Mouse (Mus musculus) midbrain, embryonic 12.5 days (tissue): ENCODE results near the gene Dok5. TPM values are rescaled to one million over a fixed set of nuclear protein-coding genes. Genes with fewer than 3 reads are reported as not detected.
A peak's percentile ranks its signal among the peaks of the same experiment; 100 is the strongest.

Source experiments
- ATAC-seq: fragments of 200-750 bp; cut with Nextera tagmentation; 2 replicates; pipeline ENCODE4 v1.8.0; 2017; ENCODE audit warnings: low read depth, moderate TSS enrichment, moderate library complexity; ENCODE audit not compliant: low FRiP score
- H3K27ac ChIP-seq: fragments of 300-500 bp; sonication (generic); replicated peaks from 2 replicates; pipeline ENCODE4 v1.5.1; 2016; ENCODE audit warnings: mild to moderate bottlenecking
- H3K27me3 ChIP-seq: fragments of 300-500 bp; sonication (generic); 2 replicates; pipeline ENCODE4 v1.6.1; 2016; ENCODE audit warnings: mild to moderate bottlenecking
- H3K36me3 ChIP-seq: fragments of 300-500 bp; sonication (generic); 2 replicates; pipeline ENCODE4 v1.6.1; 2016
- H3K4me1 ChIP-seq: fragments of 300-500 bp; sonication (generic); 2 replicates; pipeline ENCODE4 v1.6.1; 2016
- H3K4me2 ChIP-seq: fragments of 300-500 bp; sonication (generic); replicated peaks from 2 replicates; pipeline ENCODE4 v1.6.1; 2016; ENCODE audit warnings: mild to moderate bottlenecking, moderate library complexity
- H3K4me3 ChIP-seq: fragments of 300-500 bp; sonication (generic); 2 replicates; pipeline ENCODE4 v1.5.1; 2016; ENCODE audit warnings: mild to moderate bottlenecking
- H3K9ac ChIP-seq: fragments of 300-500 bp; sonication (generic); replicated peaks from 2 replicates; pipeline ENCODE4 v1.6.1; 2016; ENCODE audit warnings: mild to moderate bottlenecking, moderate library complexity
- H3K9me3 ChIP-seq: fragments of 300-500 bp; sonication (generic); 2 replicates; pipeline ENCODE4 v1.6.1; 2016; ENCODE audit warnings: mild to moderate bottlenecking
- WGBS: fragments of 180-500 bp; shearing (Covaris S2); methylation state at CpG from one replicate; pipeline ENCODE4 v1.1.7; 2016; 5-methylcytosine and 5-hydroxymethylcytosine counted together
- polyA plus RNA-seq: library from polyadenylated mRNA; unstranded; fragments of >200 nt; fragmentation: Nextera tagmentation; extraction: Ambion mirVana; gene quantifications from 2 replicates; pipeline ENCODE4 v1.2.1, GENCODE M21; 2016

Dok5 gene
- polyA plus RNA-seq, 1 experiment from 2014 or later: 25.6 TPM

GRCm38 (mm10) chr2:170772126-170772884, 40.7 kb downstream of the Dok5 start:
- no peaks in the 10 kb centered on the region for H3K27me3 ChIP-seq
- H3K9ac ChIP-seq: 0 out of 2 replicates have a peak overlapping the region, but pooled peaks have one; percentile 8
- ATAC-seq: peak; percentile 75
- 3% methylated on average over 19 of the region's 19 CpGs for whole genome bisulfite sequencing
- peak overlapping the region; percentile 86 for H3K27ac ChIP-seq
- H3K9me3 ChIP-seq: no peaks in the 10 kb centered on the region
- peaks cover 36% of the 10 kb centered on the region for H3K4me1 ChIP-seq
- H3K36me3 ChIP-seq: no peaks in the 10 kb centered on the region
- H3K4me2 ChIP-seq: peak overlapping the region; percentile 46
- peak overlapping the region; percentile 24; the same call in 1 of the 2 replicates for H3K4me3 ChIP-seq

GRCm38 (mm10) chr2:170772885-170773270, 41.3 kb downstream of the Dok5 start:
- Histone ChIP-seq H3K9me3 (no peaks in the 10 kb centered on the region), H3K27ac (peak overlapping the region; percentile 86), H3K9ac (no peak overlapping the region), H3K36me3 (no peaks in the 10 kb centered on the region), H3K4me1 (peaks cover 31% of the 10 kb centered on the region), H3K4me3 (no peak overlapping the region), H3K27me3 (no peaks in the 10 kb centered on the region), H3K4me2 (peak overlapping the region; percentile 46)
- 13% methylated on average over 8 of the region's 8 CpGs for WGBS
- ATAC-seq: peak; percentile 53

GRCm38 (mm10) chr2:170775577-170775976, 44.0 kb downstream of the Dok5 start:
- no peak overlapping the region for H3K27ac ChIP-seq
- ATAC-seq: no peak

GRCm38 (mm10) chr2:170776107-170776506, 44.5 kb downstream of the Dok5 start:
- WGBS: 94% methylated on average over 11 of the region's 11 CpGs
- Histone ChIP-seq H3K4me3 (no peak overlapping the region), H3K36me3 (no peaks in the 10 kb centered on the region), H3K9me3 (no peaks in the 10 kb centered on the region), H3K4me2 (no peak overlapping the region), H3K27ac (no peak overlapping the region), H3K9ac (no peak overlapping the region), H3K4me1 (peaks cover 31% of the 10 kb centered on the region), H3K27me3 (no peaks in the 10 kb centered on the region)
- no peak for ATAC-seq

More at GRCm38 (mm10) chr2:170775577-170775976, 44.0 kb downstream of the Dok5 start:
- Histone ChIP-seq H3K4me2 (no peak overlapping the region), H3K27me3 (no peaks in the 10 kb centered on the region), H3K4me3 (no peak overlapping the region), H3K4me1 (peaks cover 35% of the 10 kb centered on the region), H3K9ac (no peak overlapping the region), H3K36me3 (no peaks in the 10 kb centered on the region), H3K9me3 (no peaks in the 10 kb centered on the region)
- 88% methylated on average over 15 of the region's 15 CpGs for WGBS

- Histone ChIP-seq H3K27ac (no peak overlapping the region), H3K4me3 (no peak overlapping the region), H3K9me3 (no peaks in the 10 kb centered on the region), H3K27me3 (no peaks in the 10 kb centered on the region), H3K36me3 (no peaks in the 10 kb centered on the region), H3K9ac (no peak overlapping the region), H3K4me2 (no peak overlapping the region), H3K4me1 (peaks cover 21% of the 10 kb centered on the region)
- WGBS: 84% methylated on average over 6 of the region's 6 CpGs
- no peak for ATAC-seq
Measured at GRCm38 (mm10) chr2:170777572-170777971, 46.0 kb downstream of the Dok5 start.

- no peaks in the 10 kb centered on the region for H3K9me3 ChIP-seq
- no peaks in the 10 kb centered on the region for H3K36me3 ChIP-seq
- H3K27me3 ChIP-seq: no peaks in the 10 kb centered on the region
- no peak overlapping the region for H3K4me3 ChIP-seq
- peak overlapping the region; percentile 22; the same call in 1 of the 2 replicates for H3K27ac ChIP-seq
- 0 out of 2 replicates have a peak overlapping the region, but pooled peaks have one; percentile 6 for H3K9ac ChIP-seq
- H3K4me1 ChIP-seq: peaks cover 15% of the 10 kb centered on the region; the same call in 1 of the 2 replicates
- ATAC-seq: peak; percentile 23; the same call in 1 of the 2 replicates
- no peak overlapping the region for H3K4me2 ChIP-seq
- 78% methylated on average over 11 of the region's 11 CpGs for WGBS
Measured at GRCm38 (mm10) chr2:170780010-170780750, 48.6 kb downstream of the Dok5 start.

- WGBS: 93% methylated on average over 10 of the region's 10 CpGs
- peaks cover 10% of the 10 kb centered on the region; the same call in 1 of the 2 replicates for H3K4me1 ChIP-seq
- 0 out of 2 replicates have a peak, but pooled peaks cover 7% of the 10 kb centered on the region for H3K9me3 ChIP-seq
- no peak overlapping the region for H3K27ac ChIP-seq
- H3K4me2 ChIP-seq: no peak overlapping the region
- ATAC-seq: no peak
- no peaks in the 10 kb centered on the region for H3K36me3 ChIP-seq
- no peak overlapping the region for H3K9ac ChIP-seq
- H3K4me3 ChIP-seq: no peak overlapping the region
- H3K27me3 ChIP-seq: no peaks in the 10 kb centered on the region
Measured at GRCm38 (mm10) chr2:170788101-170788500, 56.5 kb downstream of the Dok5 start.

- H3K9ac ChIP-seq: no peak overlapping the region
- no peak overlapping the region for H3K27ac ChIP-seq
- H3K9me3 ChIP-seq: 0 out of 2 replicates have a peak, but pooled peaks cover 10% of the 10 kb centered on the region
- H3K36me3 ChIP-seq: no peaks in the 10 kb centered on the region
- peaks cover 7% of the 10 kb centered on the region; the same call in 1 of the 2 replicates for H3K4me1 ChIP-seq
- no peaks in the 10 kb centered on the region for H3K27me3 ChIP-seq
- H3K4me2 ChIP-seq: no peak overlapping the region
- no peak overlapping the region for H3K4me3 ChIP-seq
- ATAC-seq: no peak
- 28% methylated on average over 8 of the region's 8 CpGs for WGBS
Measured at GRCm38 (mm10) chr2:170791332-170792017, 59.9 kb downstream of the Dok5 start.

- H3K27ac ChIP-seq: no peak overlapping the region
- H3K9me3 ChIP-seq: peaks cover 11% of the 10 kb centered on the region; the same call in 1 of the 2 replicates
- no peak overlapping the region for H3K4me3 ChIP-seq
- 87% methylated on average over 3 of the region's 3 CpGs for WGBS
- H3K36me3 ChIP-seq: no peaks in the 10 kb centered on the region
- no peaks in the 10 kb centered on the region for H3K27me3 ChIP-seq
- H3K4me1 ChIP-seq: peaks cover 7% of the 10 kb centered on the region; the same call in 1 of the 2 replicates
- H3K4me2 ChIP-seq: no peak overlapping the region
- no peak overlapping the region for H3K9ac ChIP-seq
- no peak for ATAC-seq
Measured at GRCm38 (mm10) chr2:170795242-170795641, 63.6 kb downstream of the Dok5 start.

GRCm38 (mm10) chr2:170802984-170803383, 71.4 kb downstream of the Dok5 start:
- no peak for ATAC-seq
- H3K36me3 ChIP-seq: peaks cover 3% of the 10 kb centered on the region; the same call in 1 of the 2 replicates
- WGBS: 84% methylated on average over 6 of the region's 6 CpGs
- H3K27ac ChIP-seq: no peak overlapping the region
- no peak overlapping the region for H3K9ac ChIP-seq
- H3K9me3 ChIP-seq: peaks cover 8% of the 10 kb centered on the region; the same call in 1 of the 2 replicates
- H3K4me3 ChIP-seq: no peak overlapping the region
- H3K4me2 ChIP-seq: no peak overlapping the region
- H3K27me3 ChIP-seq: no peaks in the 10 kb centered on the region
- peaks cover 9% of the 10 kb centered on the region for H3K4me1 ChIP-seq

GRCm38 (mm10) chr2:170807555-170808258, 76.1 kb downstream of the Dok5 start:
- Histone ChIP-seq H3K4me1 (peaks cover 16% of the 10 kb centered on the region), H3K9me3 (no peaks in the 10 kb centered on the region), H3K36me3 (no peaks in the 10 kb centered on the region), H3K4me3 (no peak overlapping the region), H3K27me3 (no peaks in the 10 kb centered on the region), H3K27ac (peak overlapping the region; percentile 58; the same call in 1 of the 2 replicates), H3K9ac (no peak overlapping the region), H3K4me2 (no peak overlapping the region)
- WGBS: 52% methylated on average over 12 of the region's 12 CpGs
- ATAC-seq: no peak
